Comparison of ENCODE assay signal across 16 mouse cellular contexts in genomic region chr16:21431614-21432013, GRCm38 (mm10). TPM values are rescaled to one million over a fixed set of nuclear protein-coding genes. Genes with fewer than 3 reads are reported as not detected.
A peak's percentile ranks its signal among the peaks of the same experiment; 100 is the strongest.
DNase-seq lines count a peak whose midpoint lies in the region; ATAC-seq and TF ChIP-seq lines count a peak whose summit lies in the region.
"Had no signal": no experiment of that assay in that cellular context is flagged by ENCODE, and none has a peak within 500 bp of the region (broad histone marks: within the 10 kb centered on the region; RNA-seq: fewer than 3 reads in every experiment).

No protein-coding gene starts in this region.

- no peaks in the 10 kb centered on the region for H3K9me3 ChIP-seq in kidney, postnatal 0 days (replicated peaks; ENCODE audit: low read length)
- H3K9me3 ChIP-seq: limb, embryonic 13.5 days; neural tube, embryonic 15.5 days had no signal

- no peak for TF ChIP-seq POLR2A in testis, adult 2 months (IDR thresholded peaks at IDR 0.05; ENCODE audit: control insufficient read depth, low read depth, low read length)

- no peaks in the 10 kb centered on the region for H3K27me3 ChIP-seq in kidney, postnatal 0 days (ENCODE audit: insufficient read depth, low read length)
- H3K27me3 ChIP-seq in testis, adult 2 months (ENCODE audit: control insufficient read depth, insufficient read depth, low read length) = no peaks in the 10 kb centered on the region
- H3K27me3 ChIP-seq in Patski = no peaks in the 10 kb centered on the region
- H3K27me3 ChIP-seq: limb, embryonic 13.5 days; neural tube, embryonic 15.5 days had no signal

- H3K4me2 ChIP-seq in kidney, postnatal 0 days (ENCODE audit: low read length) = no peak overlapping the region
- H3K4me2 ChIP-seq: limb, embryonic 13.5 days; neural tube, embryonic 15.5 days had no signal

- POLR2A ChIA-PET in Patski (lab: Charles Lee) = interaction anchor here (0.6 kb wide), 1 partner anchor 254 kb away, joined by 4 read pairs; no protein-coding TSS in a partner anchor

- H3K36me3 ChIP-seq in kidney, postnatal 0 days (ENCODE audit: insufficient read depth, low read length) = no peaks in the 10 kb centered on the region
- H3K36me3 ChIP-seq in testis, adult 2 months (ENCODE audit: control insufficient read depth, insufficient read depth, low read length) = no peaks in the 10 kb centered on the region

- CTCF ChIA-PET in Patski (lab: Charles Lee) = interaction anchor here (1.8 kb wide), 1 partner anchor 19 kb away, joined by 9 read pairs; no protein-coding TSS in a partner anchor

- H3K27ac ChIP-seq in kidney, postnatal 0 days = no peak overlapping the region
- H3K27ac ChIP-seq in testis, adult 2 months (ENCODE audit: control insufficient read depth, insufficient read depth, low read depth, low read length) = no peak overlapping the region
- H3K27ac ChIP-seq: limb, embryonic 13.5 days; neural tube, embryonic 15.5 days had no signal

- peak; percentile 9; the same call in 1 of the 2 replicates for TF ChIP-seq CTCF in kidney, postnatal 0 days (IDR thresholded peaks at IDR 0.05; ENCODE audit: low read depth)
- peak; percentile 34; the same call in 1 of the 2 replicates for TF ChIP-seq CTCF in testis, adult 2 months (IDR thresholded peaks at IDR 0.05; ENCODE audit: control insufficient read depth, insufficient read depth, insufficient replicate concordance, low read depth, low read length)
- TF ChIP-seq CTCF in Patski (IDR thresholded peaks at IDR 0.05) = peak; percentile 25

- in situ Hi-C loops in Patski (cut with MboI; ENCODE audit: low pct_unique_long_range_greater_than_20kb) = no loop called here

- 0 out of 2 replicates have a peak, but pooled peaks cover 4% of the 10 kb centered on the region for H3K4me1 ChIP-seq in kidney, postnatal 0 days (replicated peaks; ENCODE audit: insufficient read depth, low read length)
- no peaks in the 10 kb centered on the region for H3K4me1 ChIP-seq in testis, adult 2 months (ENCODE audit: control insufficient read depth, insufficient read depth, low read length)
- H3K4me1 ChIP-seq: neural tube, embryonic 15.5 days had no signal

- H3K9ac ChIP-seq in kidney, postnatal 0 days (ENCODE audit: low read depth, low read length) = no peak overlapping the region
- H3K9ac ChIP-seq: limb, embryonic 13.5 days; neural tube, embryonic 15.5 days had no signal

- no peak overlapping the region for H3K4me3 ChIP-seq in kidney, postnatal 0 days (replicated peaks; ENCODE audit: low read depth, low read length)
- no peak overlapping the region for H3K4me3 ChIP-seq in testis, adult 2 months (ENCODE audit: control insufficient read depth, low read depth, low read length)
- H3K4me3 ChIP-seq: limb, embryonic 13.5 days; neural tube, embryonic 15.5 days had no signal

- ATAC-seq in kidney, postnatal 0 days (replicated peaks; ENCODE audit: low FRiP score, low read depth) = no peak
- ATAC-seq in Patski = no peak
- ATAC-seq: activated CD4-positive, CD25-positive, alpha-beta regulatory T cell, adult 4 months; forebrain, embryonic 14.5 days; hindbrain, embryonic 16.5 days had no signal

- no peak for DNase-seq in kidney, postnatal 0 days (ENCODE audit: low spot score)
- DNase-seq in kidney, postnatal 36 days = no peak
- DNase-seq in testis, postnatal 14 days (ENCODE audit: low spot score) = no peak
- no peak for DNase-seq in Patski (ENCODE audit: low read depth, low spot score)
- no peak for DNase-seq in spleen, postnatal 4 days (ENCODE audit: low spot score in 2 of 2)
- no peak for DNase-seq in right cerebral cortex, adult 2 months (ENCODE audit: low spot score in 2 of 2)
- DNase-seq: cerebellum, postnatal 10 days; heart, adult 11 months; kidney, adult 9 months; lung, adult 2 months had no signal

- 88% methylated on average over 3 of the region's 3 CpGs for WGBS in kidney, postnatal 0 days

RNA-seq across cellular contexts. Expression of gene Vps8, which starts 8.7 kb away (rescaled TPM):
- 28.8 and 34.4 TPM in 2 replicates for polyA plus RNA-seq in kidney, postnatal 0 days (2015; fragmentation: Nextera tagmentation; extraction: Ambion mirVana)
- 8.3 and 9.6 TPM in 2 replicates for polyA plus RNA-seq in testis, adult 2 months (2012; rRNA removed)
- 18.9 TPM for polyA plus RNA-seq in Patski (2021)
